Mouse (Mus musculus) adrenal gland (tissue): ENCODE measurements around the gene Sumo2.
"Not testable (repeated sequence)": the region's sequence is repeated elsewhere in the genome, so short reads cannot be mapped to it uniquely, and the experiment has no call there.

Experiments used
- intact Hi-C: fragments of 180-260 bp; cut with DNase I; formaldehyde crosslinking; loops from one replicate; pipeline ENCODE4 v1.15.1; 2025

Gene Sumo2

DNA sequence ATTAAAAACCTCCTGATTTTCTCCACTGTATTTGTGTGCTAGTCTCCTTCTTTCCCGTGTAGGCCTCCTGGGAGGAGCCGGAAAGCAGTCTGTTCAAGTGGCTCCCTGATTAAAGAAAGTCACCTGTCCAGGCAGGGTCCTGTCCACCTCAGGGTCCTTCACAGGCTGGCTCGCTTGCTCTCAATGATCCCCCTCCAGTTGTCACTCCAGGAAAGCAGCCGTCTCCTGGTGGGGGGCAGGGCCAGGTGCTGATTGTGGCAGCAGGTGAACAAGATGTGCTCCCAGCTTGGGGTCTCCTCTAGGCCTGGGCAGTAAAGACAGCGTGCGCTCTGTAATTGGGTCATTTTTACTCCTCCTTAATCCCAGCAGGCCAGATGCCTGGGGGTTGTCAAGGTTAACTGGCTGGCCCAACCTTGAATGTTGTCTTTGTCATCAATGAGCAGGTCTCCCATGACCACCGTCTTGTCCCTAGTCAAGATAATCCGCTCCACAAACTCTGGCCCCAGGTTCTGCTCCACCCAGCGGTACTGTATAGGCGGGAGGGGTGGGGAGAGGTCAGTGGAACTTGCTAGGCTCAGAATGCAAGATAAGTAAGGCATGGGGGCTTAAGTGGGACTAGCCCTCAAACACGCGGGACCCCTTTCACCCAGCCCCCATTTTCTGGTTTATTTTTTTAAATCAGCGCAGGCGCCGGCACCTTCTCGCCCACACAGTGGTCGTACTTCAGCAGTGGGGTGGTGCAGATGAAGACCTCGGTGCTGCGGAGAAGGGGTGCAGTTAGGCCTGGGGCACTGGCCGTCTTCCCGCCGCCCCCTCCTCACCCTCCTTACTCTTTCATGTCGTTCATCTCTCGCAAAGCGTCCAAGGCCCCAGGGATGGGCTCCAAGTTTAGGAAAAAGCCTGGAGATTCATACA lies 45.4 kb downstream of the Sumo2 start:
- intact Hi-C loops, result loop anchor here (2.0 kb wide), 1 partner anchor 44 kb away; no protein-coding TSS in a partner anchor

- intact Hi-C loops, result loop anchor here (10.0 kb wide), 1 partner anchor 226 kb away; no protein-coding TSS in a partner anchor
These were observed 47.4 kb downstream of the Sumo2 start for GRCm38 (mm10) chr11:115488551-115489104.

GRCm38 (mm10) chr11:115485155-115485554 lies 50.9 kb downstream of the Sumo2 start:
- intact Hi-C loops, result loop anchor here (10.0 kb wide), 1 partner anchor 230 kb away; no protein-coding TSS in a partner anchor

DNA sequence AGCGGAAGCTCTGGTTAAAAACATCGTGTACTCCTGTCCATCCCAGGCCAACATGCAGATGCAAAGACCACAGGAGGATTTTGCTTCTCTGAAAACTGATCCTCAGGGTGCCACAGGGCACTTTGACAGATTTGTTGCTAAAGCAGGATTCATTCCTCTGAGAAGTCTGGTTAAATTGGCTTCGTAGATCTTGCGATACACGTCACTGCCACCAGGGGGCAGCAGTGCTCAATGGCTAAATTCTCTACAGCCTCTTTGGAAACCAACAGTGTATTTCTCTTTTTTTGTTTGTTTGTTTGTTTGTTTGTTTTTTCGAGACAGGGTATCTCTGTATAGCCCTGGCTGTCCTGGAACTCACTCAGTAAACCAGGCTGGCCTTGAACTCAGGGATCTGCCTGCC lies 52.4 kb downstream of the Sumo2 start:
- intact Hi-C loops, result loop anchor here (10.0 kb wide), 1 partner anchor 231 kb away; no protein-coding TSS in a partner anchor

DNA sequence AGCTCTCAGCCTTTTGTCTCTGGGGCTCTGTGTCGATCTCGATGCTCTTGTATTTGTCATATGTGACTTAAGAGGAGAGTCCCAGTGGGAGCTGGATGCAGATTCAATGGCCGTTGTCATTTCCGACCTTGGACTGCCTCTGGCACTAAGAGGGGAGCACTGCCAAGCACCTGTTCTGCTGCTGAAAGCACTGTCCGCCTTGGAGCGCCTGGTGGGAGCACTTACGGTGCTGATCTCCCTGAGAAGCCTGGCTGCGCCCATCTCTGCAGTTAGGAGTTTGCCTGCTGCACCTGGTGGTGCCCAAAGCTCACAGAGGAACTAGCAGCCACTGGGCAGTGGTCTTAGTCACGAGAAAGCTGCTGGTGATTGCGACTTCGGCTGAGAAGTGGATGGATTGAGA lies 52.8 kb downstream of the Sumo2 start:
- intact Hi-C loops, result loop anchor here (10.0 kb wide), 1 partner anchor 232 kb away; no protein-coding TSS in a partner anchor

DNA sequence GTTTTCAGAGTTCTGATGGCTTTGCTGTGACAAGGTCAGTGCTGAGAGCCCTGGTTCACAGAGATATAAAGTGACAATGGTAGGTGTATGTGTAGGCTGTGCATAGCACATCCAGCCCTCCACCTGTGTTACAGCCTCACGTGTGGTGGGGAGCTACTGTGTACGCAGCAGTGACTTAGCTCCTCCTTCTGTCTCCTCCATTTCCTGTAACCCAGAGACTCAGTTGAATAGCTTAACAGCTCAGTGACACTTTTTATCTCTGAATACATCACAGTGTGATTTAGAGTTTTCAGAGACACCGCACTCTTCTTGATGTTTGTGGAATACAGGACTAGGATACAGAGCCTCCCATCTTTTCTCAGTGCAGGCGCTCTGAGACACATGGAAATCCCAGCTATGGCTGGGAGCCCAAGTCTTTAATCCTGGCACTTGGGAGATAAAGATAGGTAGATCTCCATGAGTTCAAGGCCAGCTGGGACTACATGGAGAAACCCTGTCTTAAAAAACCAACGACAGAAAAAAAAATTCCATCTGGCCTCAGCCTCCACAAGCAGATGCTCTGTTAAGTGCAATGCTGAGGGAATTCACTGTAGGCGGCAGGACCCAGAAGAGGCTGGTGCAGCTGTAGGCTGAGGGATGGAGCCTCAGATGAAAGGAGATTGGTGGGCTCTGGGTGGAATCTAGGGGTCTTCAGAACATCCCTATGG lies 54.4 kb downstream of the Sumo2 start:
- intact Hi-C loops, result loop anchor here (10.0 kb wide), 1 partner anchor 233 kb away; no protein-coding TSS in a partner anchor

- intact Hi-C loops, result no loop called here
These were observed 57.7 kb downstream of the Sumo2 start for GRCm38 (mm10) chr11:115478296-115478938.

DNA sequence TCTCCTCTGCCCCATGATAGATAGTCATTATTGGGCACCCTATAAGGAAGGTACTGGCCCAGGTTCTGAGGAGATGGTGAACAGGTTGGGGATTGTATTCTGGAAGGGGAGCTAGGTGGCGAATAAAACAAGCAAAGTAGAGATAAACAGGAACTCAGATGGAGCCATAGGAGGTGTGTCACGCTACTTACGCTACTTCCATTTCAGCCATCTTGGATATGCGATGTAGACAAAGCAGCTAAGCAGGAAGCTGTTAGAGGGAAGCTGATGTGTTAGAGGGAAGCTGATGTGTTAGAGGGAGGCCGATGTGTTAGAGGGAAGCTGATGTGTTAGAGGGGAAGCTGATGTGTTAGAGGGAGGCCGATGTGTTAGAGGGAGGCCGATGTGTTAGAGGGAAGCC lies 58.7 kb downstream of the Sumo2 start:
- intact Hi-C loops, result not testable (repeated sequence)

DNA sequence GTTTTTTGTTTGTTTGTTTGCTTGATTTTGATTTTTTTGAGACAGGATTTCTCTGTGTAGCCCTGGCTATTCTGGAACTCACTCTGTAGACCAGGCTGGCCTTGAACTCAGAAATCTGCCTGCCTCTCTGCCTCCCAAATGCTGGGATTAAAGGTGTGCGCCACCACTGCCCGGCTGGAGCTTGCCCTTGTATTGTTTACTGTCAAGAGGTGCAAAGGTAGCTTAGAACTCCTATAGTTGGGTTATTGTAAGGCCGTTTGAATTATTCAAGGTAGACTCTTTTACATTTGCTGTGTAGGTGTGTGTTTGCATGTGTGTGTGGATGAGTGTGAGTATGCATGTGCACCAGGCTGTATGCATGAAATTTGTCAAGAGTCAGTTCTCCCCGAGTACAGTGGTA lies 59.4 kb downstream of the Sumo2 start:
- intact Hi-C loops, result not testable (repeated sequence)

DNA sequence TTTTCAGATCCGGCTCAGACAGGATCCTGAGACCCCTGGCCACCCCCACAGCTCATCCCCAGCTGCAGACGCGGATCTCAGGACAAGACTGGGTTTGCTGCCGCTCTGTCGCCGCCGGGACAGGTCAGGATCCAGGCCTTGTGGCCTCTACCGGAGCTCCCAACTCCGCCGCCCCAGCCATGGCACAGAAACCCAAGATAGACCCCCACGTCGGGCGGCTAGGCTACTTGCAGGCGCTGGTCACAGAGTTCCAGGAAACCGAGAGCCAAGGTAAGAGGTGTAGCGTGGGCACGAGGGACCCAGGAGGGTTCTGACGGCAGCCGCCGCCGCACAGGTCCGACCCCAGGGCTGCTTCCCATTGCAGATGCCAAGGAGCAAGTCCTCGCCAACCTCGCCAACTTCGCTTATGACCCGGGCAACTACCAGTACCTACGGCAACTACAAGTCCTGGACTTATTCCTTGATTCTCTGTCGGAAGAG lies 60.3 kb downstream of the Sumo2 start:
- intact Hi-C loops, result no loop called here

- intact Hi-C loops, result no loop called here
These were observed 60.9 kb downstream of the Sumo2 start, which contains the start of gene Armc7 for GRCm38 (mm10) chr11:115475025-115475757. TSS of gene Armc7 (plus strand) at chr11:115475667.

DNA sequence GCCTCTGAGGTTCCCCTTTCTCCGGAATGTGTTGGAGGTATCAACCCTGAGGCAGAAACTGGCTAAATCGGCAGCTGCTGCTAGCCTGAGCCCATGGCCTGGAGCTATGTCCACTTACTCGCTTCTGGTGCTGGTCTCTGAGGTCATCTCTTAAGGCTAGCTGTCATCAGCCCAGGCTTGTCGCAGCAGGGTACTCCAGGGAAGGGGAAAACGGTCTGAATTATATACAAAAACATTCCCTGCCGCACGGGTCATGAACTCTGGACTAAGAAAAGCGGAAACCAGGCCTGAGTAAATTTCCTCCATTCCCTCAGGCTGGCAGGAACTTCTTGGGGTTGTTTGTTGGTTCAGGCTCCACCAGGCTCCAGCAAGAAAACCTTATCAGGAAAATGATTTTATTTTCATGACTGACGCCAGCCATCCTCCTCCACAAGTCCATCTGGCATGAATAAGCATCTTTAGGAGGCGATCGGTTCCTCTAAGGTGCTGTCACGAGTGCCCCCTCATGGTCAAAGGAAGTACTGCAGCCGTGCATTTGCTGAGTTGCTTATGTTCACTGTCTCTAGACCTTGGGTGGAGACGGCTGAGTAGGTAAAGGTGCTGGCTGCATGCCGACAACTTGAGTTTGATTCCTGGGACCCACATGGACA lies 62.3 kb downstream of the Sumo2 start:
- intact Hi-C loops, result loop anchor here (1.0 to 2.0 kb wide), 2 partner anchors 45 to 116 kb away; no protein-coding TSS in a partner anchor
